Mouse (Mus musculus) kidney, embryonic 14.5 days (tissue): ENCODE results near the gene Mylip. TPM values are rescaled to one million over a fixed set of nuclear protein-coding genes. Genes with fewer than 3 reads are reported as not detected.
A peak's percentile ranks its signal among the peaks of the same experiment; 100 is the strongest.

Experiments used
- ATAC-seq: fragments of 200-750 bp; cut with Nextera tagmentation; 2 replicates; pipeline ENCODE4 v1.8.0; 2017; ENCODE audit warnings: moderate number of reproducible peaks, mild to moderate bottlenecking, moderate TSS enrichment, moderate library complexity; ENCODE audit not compliant: low FRiP score, low TSS enrichment
- H3K27ac ChIP-seq: fragments of 300-500 bp; sonication (generic); 2 replicates; pipeline ENCODE4 v1.5.1; 2014; ENCODE audit warnings: low read depth, mild to moderate bottlenecking, low read length, moderate library complexity, mixed read lengths
- H3K27me3 ChIP-seq: fragments of 300-500 bp; sonication (generic); 2 replicates; pipeline ENCODE4 v1.6.1; 2014; ENCODE audit warnings: mild to moderate bottlenecking, low read length; ENCODE audit not compliant: control insufficient read depth, insufficient read depth
- H3K36me3 ChIP-seq: fragments of 300-500 bp; sonication (generic); 2 replicates; pipeline ENCODE4 v1.6.1; 2014; ENCODE audit warnings: low read length, mixed read lengths; ENCODE audit not compliant: control insufficient read depth, insufficient read depth
- H3K4me1 ChIP-seq: fragments of 300-500 bp; sonication (generic); 2 replicates; pipeline ENCODE4 v1.6.1; 2014; ENCODE audit warnings: low read length, mixed read lengths; ENCODE audit not compliant: control insufficient read depth, insufficient read depth
- H3K4me2 ChIP-seq: fragments of 300-500 bp; sonication (generic); replicated peaks from 2 replicates; pipeline ENCODE4 v1.6.1; 2014; ENCODE audit warnings: low read depth, mild to moderate bottlenecking, low read length
- H3K4me3 ChIP-seq: fragments of 300-500 bp; sonication (generic); 2 replicates; pipeline ENCODE4 v1.5.1; 2014; ENCODE audit warnings: mild to moderate bottlenecking, low read length
- H3K9ac ChIP-seq: fragments of 300-500 bp; sonication (generic); 2 replicates; pipeline ENCODE4 v1.6.1; 2014; ENCODE audit warnings: low read depth, mild to moderate bottlenecking, low read length, moderate library complexity
- H3K9me3 ChIP-seq: fragments of 300-500 bp; sonication (generic); 2 replicates; pipeline ENCODE4 v1.6.1; 2016; ENCODE audit warnings: low read length; ENCODE audit not compliant: control insufficient read depth
- WGBS: fragments of 180-500 bp; shearing (Covaris S2); extraction: QIAGEN DNeasy Blood & Tissue Kit; methylation state at CpG from one replicate; pipeline ENCODE4 v1.1.7; 2014; 5-methylcytosine and 5-hydroxymethylcytosine counted together
- polyA plus RNA-seq: library from polyadenylated mRNA; unstranded; fragments of >200 nt; fragmentation: Nextera tagmentation; extraction: Ambion mirVana; gene quantifications from 2 replicates; pipeline ENCODE4 v1.2.1, GENCODE M21; 2014

The Mylip gene
- 7.7 and 11.3 TPM in 2 replicates for polyA plus RNA-seq

GRCm38 (mm10) chr13:45389448-45390311 is at the start of gene Mylip:
Gene Mylip (plus strand): TSS chr13:45389742.
- no peak within 1 kb of the TSS; the same call in 1 of the 2 replicates for H3K27ac ChIP-seq
- H3K9ac ChIP-seq: peak within 1 kb of the TSS; percentile 75
- ATAC-seq: peak; percentile 97
- H3K4me1 ChIP-seq: peaks cover 34% of the 10 kb centered on the region
- H3K4me2 ChIP-seq: peak within 1 kb of the TSS; percentile 87
- 0 out of 2 replicates have a peak, but pooled peaks cover 3% of the 10 kb centered on the region for H3K36me3 ChIP-seq
- 0 out of 2 replicates have a peak, but pooled peaks cover 2% of the 10 kb centered on the region for H3K9me3 ChIP-seq
- WGBS: under 1% methylated on average over 74 of the region's 81 CpGs
- H3K27me3 ChIP-seq: no peaks in the 10 kb centered on the region
- peak within 1 kb of the TSS; percentile 89 for H3K4me3 ChIP-seq

GRCm38 (mm10) chr13:45341991-45342390 is 47.6 kb upstream of the Mylip start:
- no peaks in the 10 kb centered on the region for H3K27me3 ChIP-seq
- no peak overlapping the region for H3K9ac ChIP-seq
- no peaks in the 10 kb centered on the region for H3K9me3 ChIP-seq
- no peak overlapping the region for H3K4me3 ChIP-seq
- no peak overlapping the region for H3K27ac ChIP-seq
- H3K4me1 ChIP-seq: peaks cover 4% of the 10 kb centered on the region; the same call in 1 of the 2 replicates
- H3K4me2 ChIP-seq: no peak overlapping the region
- H3K36me3 ChIP-seq: no peaks in the 10 kb centered on the region
- no peak for ATAC-seq

GRCm38 (mm10) chr13:45343541-45343940 is 46.0 kb upstream of the Mylip start:
- H3K36me3 ChIP-seq: no peaks in the 10 kb centered on the region
- H3K27me3 ChIP-seq: no peaks in the 10 kb centered on the region
- no peak for ATAC-seq
- H3K4me1 ChIP-seq: peaks cover 4% of the 10 kb centered on the region; the same call in 1 of the 2 replicates
- no peaks in the 10 kb centered on the region for H3K9me3 ChIP-seq
- no peak overlapping the region for H3K4me2 ChIP-seq
- H3K4me3 ChIP-seq: no peak overlapping the region
- H3K9ac ChIP-seq: no peak overlapping the region
- WGBS: 91% methylated on average over 6 of the region's 6 CpGs
- no peak overlapping the region for H3K27ac ChIP-seq

GRCm38 (mm10) chr13:45343966-45344365 is 45.6 kb upstream of the Mylip start:
- no peaks in the 10 kb centered on the region for H3K36me3 ChIP-seq
- H3K27ac ChIP-seq: no peak overlapping the region
- no peaks in the 10 kb centered on the region for H3K9me3 ChIP-seq
- no peak overlapping the region for H3K4me2 ChIP-seq
- no peak overlapping the region for H3K9ac ChIP-seq
- H3K4me3 ChIP-seq: no peak overlapping the region
- peaks cover 4% of the 10 kb centered on the region; the same call in 1 of the 2 replicates for H3K4me1 ChIP-seq
- no peaks in the 10 kb centered on the region for H3K27me3 ChIP-seq
- no peak for ATAC-seq
- 76% methylated on average over 4 of the region's 4 CpGs for WGBS

- no peak overlapping the region for H3K27ac ChIP-seq
- no peaks in the 10 kb centered on the region for H3K27me3 ChIP-seq
- no peak overlapping the region for H3K4me3 ChIP-seq
- H3K9me3 ChIP-seq: no peaks in the 10 kb centered on the region
- no peaks in the 10 kb centered on the region for H3K36me3 ChIP-seq
- peaks cover 4% of the 10 kb centered on the region; the same call in 1 of the 2 replicates for H3K4me1 ChIP-seq
- no peak overlapping the region; the same call in 1 of the 2 replicates for H3K4me2 ChIP-seq
- WGBS: 19% methylated on average over 14 of the region's 14 CpGs
- no peak overlapping the region for H3K9ac ChIP-seq
- 0 out of 2 replicates have a peak, but pooled peaks have one; percentile 35 for ATAC-seq
Observed at GRCm38 (mm10) chr13:45345471-45346159, 43.9 kb upstream of the Mylip start.

GRCm38 (mm10) chr13:45351483-45351882 is 38.1 kb upstream of the Mylip start:
- Histone ChIP-seq H3K4me3 (no peak overlapping the region), H3K9ac (no peak overlapping the region), H3K27me3 (no peaks in the 10 kb centered on the region), H3K4me1 (no peaks in the 10 kb centered on the region), H3K36me3 (no peaks in the 10 kb centered on the region), H3K9me3 (no peaks in the 10 kb centered on the region), H3K27ac (no peak overlapping the region), H3K4me2 (no peak overlapping the region)
- WGBS: 81% methylated on average over 5 of the region's 5 CpGs
- ATAC-seq: no peak

- Histone ChIP-seq H3K27ac (no peak overlapping the region), H3K4me1 (no peaks in the 10 kb centered on the region), H3K27me3 (no peaks in the 10 kb centered on the region), H3K4me2 (no peak overlapping the region), H3K9me3 (no peaks in the 10 kb centered on the region), H3K9ac (no peak overlapping the region), H3K4me3 (no peak overlapping the region), H3K36me3 (no peaks in the 10 kb centered on the region)
- 90% methylated on average over 2 of the region's 2 CpGs for WGBS
- ATAC-seq: no peak
Observed at GRCm38 (mm10) chr13:45354824-45355223, 34.7 kb upstream of the Mylip start.

- Histone ChIP-seq H3K4me1 (no peaks in the 10 kb centered on the region), H3K4me3 (no peak overlapping the region), H3K27me3 (no peaks in the 10 kb centered on the region), H3K9me3 (peaks cover 3% of the 10 kb centered on the region; the same call in 1 of the 2 replicates), H3K36me3 (no peaks in the 10 kb centered on the region), H3K27ac (no peak overlapping the region), H3K9ac (no peak overlapping the region), H3K4me2 (no peak overlapping the region)
- WGBS: 82% methylated on average over 5 of the region's 5 CpGs
- no peak for ATAC-seq
Observed at GRCm38 (mm10) chr13:45358208-45358607, 31.3 kb upstream of the Mylip start.
